Mouse (Mus musculus) layer of hippocampus, adult 8-10 months (tissue): ENCODE measurements around the gene Fbxo45. TPM values are rescaled to one million over a fixed set of nuclear protein-coding genes. Genes with fewer than 3 reads are reported as not detected.
"Not testable (repeated sequence)": the region's sequence is repeated elsewhere in the genome, so short reads cannot be mapped to it uniquely, and the experiment has no call there.

Experiments
- DNase-seq, 2 experiments: peaks; one replicate each; pipeline ENCODE4 v3.0.0; 2022; ENCODE audit warnings: low spot score in 2 of 2
- total RNA-seq, 4 experiments: library from RNA; stranded (reverse); gene quantifications; 2 replicates each; pipeline ENCODE4 v1.2.4; 2022

Gene Fbxo45
- total RNA-seq, result 10 to 100 TPM; 35.9 to 46.6 (median 40.6) TPM

GRCm38 (mm10) chr16:32246952-32247370 lies at the start of gene Fbxo45, which contains the start of gene Wdr53:
TSS of gene Fbxo45 (minus strand) at chr16:32247158.
TSS of gene Wdr53 (plus strand) at chr16:32247227.
- peak; percentile 97 for DNase-seq

GRCm38 (mm10) chr16:32291821-32292220 lies 44.9 kb upstream of the Fbxo45 start:
- DNase-seq, result no peak

GRCm38 (mm10) chr16:32282608-32283007 lies 35.6 kb upstream of the Fbxo45 start:
- DNase-seq, result no peak

DNA sequence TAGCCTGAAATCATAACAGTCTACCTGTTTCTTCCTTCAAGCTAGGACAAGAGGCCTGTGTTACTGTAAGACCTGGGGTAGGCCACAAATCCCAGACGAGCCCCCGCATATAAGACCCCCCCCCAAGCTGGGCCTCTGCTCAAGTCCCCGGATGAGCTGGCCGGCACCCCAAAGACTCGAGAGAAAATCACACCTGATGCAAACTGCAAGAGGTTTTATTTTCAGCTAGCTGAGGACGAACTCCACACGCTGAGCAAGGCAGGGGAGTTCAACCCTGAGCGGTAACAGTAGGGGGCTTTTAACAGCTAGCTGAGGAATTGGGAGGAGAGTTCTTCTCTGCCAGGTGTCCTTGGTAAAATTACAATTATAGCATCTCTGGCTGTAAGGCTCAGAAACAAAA lies 33.3 kb upstream of the Fbxo45 start:
- DNase-seq, result no peak

DNA sequence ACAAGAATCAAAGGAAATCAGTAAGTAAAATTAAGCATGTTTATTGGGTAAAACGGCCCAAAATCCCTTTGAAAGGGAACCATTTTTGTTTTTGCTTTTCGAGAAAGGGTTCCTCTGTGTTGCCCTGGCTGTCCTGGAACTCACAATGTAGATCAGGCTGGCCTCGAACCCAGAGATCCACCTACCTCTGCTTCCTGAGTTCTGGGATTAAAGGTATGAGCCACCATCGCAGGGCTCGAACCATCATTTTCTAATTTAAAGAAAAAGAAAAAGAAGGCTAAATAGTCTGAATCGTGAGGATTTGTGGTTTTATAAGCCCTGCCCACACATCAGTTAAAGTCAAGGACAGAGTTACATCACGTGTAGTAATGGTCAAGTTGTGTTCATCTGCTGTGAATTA lies 31.4 kb upstream of the Fbxo45 start:
- DNase-seq, result no peak

GRCm38 (mm10) chr16:32277308-32278256 lies 30.6 kb upstream of the Fbxo45 start, which contains the start of gene Rnf168:
TSS of gene Rnf168 (plus strand) at chr16:32277459.
- peak; percentile 85 to 88 for DNase-seq

DNA sequence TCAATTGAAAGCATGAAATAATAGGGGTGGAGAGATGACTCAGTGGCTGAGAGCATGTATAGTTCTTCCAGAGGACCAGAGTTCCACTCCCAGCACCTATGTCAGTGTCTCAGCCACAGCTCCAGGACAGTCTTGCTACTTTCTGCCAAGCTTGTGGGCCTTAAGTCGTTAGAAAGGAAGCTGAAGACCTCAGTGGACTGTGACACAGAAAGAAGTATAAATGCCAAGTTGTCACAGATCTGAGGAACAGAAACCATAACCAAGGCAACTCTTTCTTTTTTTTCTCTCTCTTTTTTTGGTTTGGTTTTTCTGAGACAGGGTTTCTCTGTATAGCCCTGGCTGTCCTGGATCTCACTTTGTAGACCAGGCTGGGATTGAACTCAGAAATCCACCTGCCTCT lies 28.9 kb upstream of the Fbxo45 start:
- no peak for DNase-seq

DNA sequence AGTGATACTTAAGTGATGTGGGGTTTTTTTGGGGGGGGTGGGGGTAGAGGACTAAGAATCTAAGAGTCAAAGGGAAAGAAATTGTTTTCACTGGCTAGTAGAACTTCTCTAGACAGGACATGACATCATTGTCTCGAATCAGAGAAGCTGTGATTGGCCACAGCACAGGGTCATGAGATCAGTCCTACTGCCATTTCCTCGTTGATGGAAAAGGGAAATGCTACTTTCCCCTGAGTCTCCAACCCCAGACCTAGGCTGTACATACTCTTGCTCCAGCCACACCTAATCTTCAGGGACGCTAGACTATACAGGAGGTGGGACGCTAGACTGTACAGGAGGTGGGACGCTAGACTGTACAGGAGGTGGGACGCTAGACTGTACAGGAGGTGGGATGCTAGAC lies 28.1 kb upstream of the Fbxo45 start:
- no peak for DNase-seq

DNA sequence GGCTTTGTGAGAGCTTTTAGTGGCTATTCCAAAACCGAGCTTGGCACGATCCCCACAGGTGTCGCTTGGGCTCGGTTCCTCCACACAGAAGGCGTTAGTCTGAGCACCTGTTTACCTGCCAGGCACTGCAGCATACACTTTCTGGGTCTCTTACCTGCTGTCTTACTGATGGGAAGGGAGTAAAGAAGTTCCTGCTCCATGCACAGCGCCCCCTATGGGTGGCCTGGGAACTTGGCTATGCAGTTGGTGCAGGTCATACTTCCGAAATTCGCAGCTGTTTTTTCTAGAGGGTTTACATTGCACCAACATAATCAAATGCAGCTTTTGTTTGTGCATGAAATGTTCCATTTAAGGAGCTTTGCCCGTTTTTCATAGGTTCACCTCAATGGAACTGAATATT lies 26.4 kb upstream of the Fbxo45 start:
- DNase-seq, result no peak

GRCm38 (mm10) chr16:32271291-32271690 lies 24.3 kb upstream of the Fbxo45 start, which contains the start of gene Smco1:
TSS of gene Smco1 (plus strand) at chr16:32271468.
- no peak for DNase-seq

DNA sequence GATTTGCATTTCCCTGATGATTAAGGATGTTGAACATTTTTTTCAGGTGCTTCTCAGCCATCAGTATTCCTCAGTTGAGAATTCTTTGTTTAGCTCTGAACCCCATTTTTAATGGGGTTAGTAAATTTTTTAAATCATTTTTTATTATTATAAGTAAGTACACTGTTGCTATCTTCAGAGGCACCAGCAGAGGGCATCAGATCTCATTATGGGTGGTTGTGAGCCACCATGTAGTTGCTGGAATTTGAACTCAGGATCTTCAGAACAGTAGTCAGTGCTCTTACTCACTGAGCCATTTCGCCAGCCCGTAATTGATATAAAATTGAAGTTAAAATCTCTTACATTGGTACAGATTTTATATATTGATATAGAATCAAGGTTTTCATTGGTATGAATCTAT lies 17.3 kb upstream of the Fbxo45 start:
- not testable (repeated sequence) for DNase-seq

DNA sequence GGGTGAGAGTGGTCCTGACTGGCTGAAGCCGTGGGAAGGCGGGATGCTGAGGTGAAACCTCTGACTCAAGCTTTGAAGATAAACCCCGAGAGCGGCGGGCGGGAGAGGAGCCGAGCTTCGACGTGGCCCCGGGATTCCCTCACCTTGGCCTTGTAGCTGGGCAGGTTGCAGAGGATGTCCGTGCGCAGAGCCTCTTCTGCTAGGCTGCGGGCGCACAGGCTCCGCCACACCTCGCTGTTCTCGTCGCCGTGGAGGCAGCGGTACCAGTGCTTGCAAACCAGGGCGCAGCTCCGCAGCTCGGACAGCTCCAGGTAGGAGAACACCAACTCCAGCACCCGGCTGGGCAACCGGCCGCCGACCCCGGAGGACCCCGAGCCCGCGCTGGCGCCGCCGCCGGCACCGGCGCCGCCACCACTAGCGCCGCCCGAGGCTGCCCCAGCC lies 587 bp downstream of the Fbxo45 start:
- DNase-seq, result peak; percentile 28 to 45

DNA sequence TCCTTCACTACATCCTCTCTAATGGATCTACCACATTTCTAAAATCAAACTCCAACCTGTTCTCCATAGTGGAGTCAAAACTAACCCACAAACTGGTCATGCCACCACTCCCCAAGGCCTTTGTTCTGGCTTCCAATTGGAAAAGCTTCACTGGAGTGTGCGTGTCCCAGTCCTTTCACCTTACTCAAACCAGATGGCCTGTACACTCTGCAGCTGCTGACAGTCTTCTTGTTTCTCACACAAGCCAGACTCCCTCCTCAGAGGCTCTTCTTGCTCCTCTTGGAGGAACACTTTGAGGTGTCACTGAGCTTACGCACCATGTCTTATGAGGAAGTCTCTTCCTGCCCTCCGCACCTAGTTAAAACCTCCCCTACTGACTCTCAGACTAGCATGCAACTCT lies 3.1 kb downstream of the Fbxo45 start:
- DNase-seq, result no peak

- no peak for DNase-seq
These were observed 7.3 kb downstream of the Fbxo45 start for GRCm38 (mm10) chr16:32239428-32240312.

GRCm38 (mm10) chr16:32237930-32238680 lies 8.9 kb downstream of the Fbxo45 start:
- no peak for DNase-seq

DNA sequence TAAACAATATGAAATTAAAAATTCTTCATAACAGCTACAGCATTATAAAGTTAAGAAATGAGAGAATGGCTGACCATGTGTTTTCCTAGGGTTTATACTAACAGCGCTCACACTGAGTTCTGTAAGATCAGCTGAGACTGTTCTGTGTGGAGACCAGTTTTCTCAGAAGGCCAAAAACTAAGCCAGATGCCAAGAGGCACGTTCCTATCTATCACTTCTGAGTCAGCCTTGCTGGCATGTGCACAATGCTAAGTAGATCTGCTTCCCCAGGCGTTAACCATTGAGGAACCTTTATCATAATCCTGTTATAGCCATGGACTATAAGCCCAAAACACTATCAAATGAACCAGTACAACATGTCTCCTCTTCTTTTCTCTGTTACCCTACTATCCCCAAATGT lies 14.9 kb downstream of the Fbxo45 start:
- DNase-seq, result not testable (repeated sequence)

DNA sequence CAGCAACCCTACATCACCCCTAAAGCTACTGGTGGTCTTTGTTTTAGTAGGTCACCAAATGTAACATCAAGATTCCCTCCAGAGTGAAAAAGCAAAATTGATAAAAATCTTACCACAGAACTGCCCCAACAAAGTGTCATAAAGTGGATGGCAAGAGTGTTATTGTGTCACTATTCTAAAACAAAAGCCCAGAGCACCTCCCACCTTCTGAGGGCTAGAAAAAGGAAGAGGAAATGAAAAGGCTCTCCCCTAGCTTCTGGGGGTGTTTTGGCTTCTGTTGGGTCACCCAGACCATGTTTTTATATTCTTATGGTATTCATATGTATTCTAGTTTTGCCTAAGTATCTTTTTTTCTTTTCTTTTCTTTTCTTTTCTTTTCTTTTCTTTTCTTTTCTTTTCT lies 24.6 kb downstream of the Fbxo45 start:
- DNase-seq, result no peak

- no peak for DNase-seq
These were observed 25.2 kb downstream of the Fbxo45 start for GRCm38 (mm10) chr16:32221803-32222202.

GRCm38 (mm10) chr16:32214804-32215576 lies 32.0 kb downstream of the Fbxo45 start:
- DNase-seq, result peak in 1 of 2 experiments; percentile 9

GRCm38 (mm10) chr16:32214156-32214555 lies 32.8 kb downstream of the Fbxo45 start:
- DNase-seq, result no peak
